Mouse (Mus musculus) hematopoietic stem cell, adult 5-6 weeks (primary cell): ENCODE measurements around the gene Izumo2. TPM values are rescaled to one million over a fixed set of nuclear protein-coding genes. Genes with fewer than 3 reads are reported as not detected.
A peak's percentile ranks its signal among the peaks of the same experiment; 100 is the strongest.
"Not testable (repeated sequence)": the region's sequence is repeated elsewhere in the genome, so short reads cannot be mapped to it uniquely, and the experiment has no call there.

Experiments
- ATAC-seq, 2 experiments: fragments of 125-278 bp in 1 of 2; replicated peaks in 1 of 2; 2 replicates each; pipeline ENCODE4 v1.8.0; 2016 to 2017; ENCODE audit warnings: inconsistent platforms in 2 of 2, mild to moderate bottlenecking in 2 of 2, moderate number of reproducible peaks in 2 of 2, low read depth in 1 of 2, moderate TSS enrichment in 1 of 2; ENCODE audit not compliant: low FRiP score in 2 of 2, poor library complexity in 2 of 2, severe bottlenecking in 2 of 2, insufficient read depth in 1 of 2, low TSS enrichment in 1 of 2
- total RNA-seq: library from RNA; stranded (forward); fragments of 172-1452, 232-1000 nt; gene quantifications from 2 replicates; pipeline ENCODE4 v1.2.3, GENCODE M21; 2017

Gene Izumo2
- total RNA-seq, 1 experiment from 2014 or later, result not detected

- 0 out of 4 replicates have a peak, but pooled peaks of 1 of the 2 experiments have one; percentile 23 for ATAC-seq
Measured at GRCm38 (mm10) chr7:44741361-44741760, 32.8 kb downstream of the Izumo2 start.

- ATAC-seq, result no peak
Measured at GRCm38 (mm10) chr7:44744270-44744669, 35.7 kb downstream of the Izumo2 start.

- peak; percentile 64 to 79 for ATAC-seq
Measured at GRCm38 (mm10) chr7:44745076-44745475, 36.5 kb downstream of the Izumo2 start.

DNA sequence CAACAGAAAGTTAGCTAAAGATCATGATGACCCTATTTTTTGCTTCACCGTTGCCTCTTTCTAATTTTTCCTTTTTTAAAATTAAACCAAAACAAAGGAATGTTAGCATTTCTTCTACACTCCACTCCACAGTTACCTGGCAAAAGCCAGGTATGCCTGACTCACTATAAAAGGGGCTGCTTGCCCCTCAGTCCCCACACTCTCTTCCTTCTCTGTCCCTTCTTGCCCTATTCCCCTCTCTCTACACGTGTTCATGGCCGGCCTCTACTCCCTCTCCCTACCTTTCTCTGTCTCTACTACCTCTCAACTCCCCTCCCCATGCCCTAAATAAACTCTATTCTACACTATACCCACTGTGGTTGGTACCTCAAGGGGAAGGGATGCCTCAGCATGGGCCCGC is 38.6 kb downstream of the Izumo2 start:
- no peak for ATAC-seq

DNA sequence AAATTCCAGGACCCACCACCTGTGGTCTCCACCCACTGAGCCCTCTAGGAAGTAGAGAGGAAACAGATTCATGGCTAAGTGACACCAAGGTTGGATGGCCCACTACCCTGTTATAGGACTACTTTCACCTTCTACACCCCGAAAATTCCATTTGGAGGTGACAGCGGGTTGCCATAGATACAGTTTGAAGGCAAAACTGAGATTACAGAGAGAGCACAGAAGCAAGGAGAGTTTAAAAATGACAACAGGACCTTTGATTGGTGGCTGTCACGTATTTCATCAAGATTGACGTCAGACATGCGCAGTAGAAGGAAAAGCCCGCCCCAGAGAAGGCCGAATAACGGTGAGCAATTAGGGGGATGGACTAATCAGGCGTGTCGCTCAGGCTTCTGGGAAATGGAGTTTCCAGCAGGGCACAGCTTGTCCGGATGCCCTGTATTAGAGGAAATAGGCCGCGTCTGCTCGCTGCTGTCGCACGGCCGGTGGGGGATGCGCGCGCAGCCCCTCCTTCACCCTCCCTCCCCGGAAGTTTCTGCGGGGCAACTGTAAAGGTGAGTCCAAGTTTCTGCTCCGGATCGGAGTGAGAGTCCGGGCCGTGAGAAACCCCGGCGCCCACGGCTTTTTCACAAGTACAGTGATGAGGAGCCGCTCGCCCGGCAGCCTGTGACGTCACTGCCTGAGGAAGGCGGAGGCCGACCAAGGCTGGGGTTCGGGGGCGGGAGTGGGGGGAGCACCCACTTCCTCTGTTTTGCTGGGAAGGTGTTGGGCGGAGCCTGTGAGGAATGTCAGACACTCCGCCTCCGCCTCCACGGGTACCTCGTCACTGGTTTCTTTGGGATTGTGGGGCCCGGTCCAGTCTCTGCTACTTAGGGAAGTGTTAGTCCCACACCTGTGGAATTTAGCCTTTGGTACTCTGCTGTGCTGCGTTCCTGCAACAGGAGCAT is 39.8 kb downstream of the Izumo2 start, which contains the start of gene Vrk3:
Gene Vrk3, plus strand, starts transcription at position 313 of the 944 bp plus-strand sequence.
- peak; percentile 95 to 96 for ATAC-seq

- not testable (repeated sequence) for ATAC-seq
Measured at GRCm38 (mm10) chr7:44750950-44751349, 42.4 kb downstream of the Izumo2 start, which contains the start of gene Zfp473. TSS of gene Zfp473 (minus strand) at chr7:44751050.

DNA sequence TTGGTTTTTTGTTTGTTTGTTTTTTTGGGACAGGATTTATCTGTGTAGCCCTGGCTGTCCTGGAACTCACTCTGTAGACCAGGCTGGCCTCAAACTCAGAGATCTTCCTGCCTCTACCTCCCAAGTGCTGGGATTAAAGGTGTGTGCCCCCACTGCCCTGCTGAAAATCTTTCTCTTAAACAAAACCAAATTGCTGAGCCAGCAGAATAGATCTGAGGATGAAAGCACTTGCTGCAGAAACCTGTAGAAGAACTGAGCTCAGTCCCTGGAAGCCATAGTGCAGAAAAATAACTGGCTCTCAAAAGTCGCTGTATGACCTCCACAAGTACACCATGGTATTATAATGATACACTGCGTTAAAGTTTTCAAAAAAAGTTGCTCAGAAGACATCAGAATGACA is 48.6 kb downstream of the Izumo2 start:
- ATAC-seq, result no peak

- ATAC-seq, result no peak
Measured at GRCm38 (mm10) chr7:44760366-44760765, 51.8 kb downstream of the Izumo2 start.

GRCm38 (mm10) chr7:44768129-44768528 is 59.6 kb downstream of the Izumo2 start:
- no peak for ATAC-seq

Other genes with a start within 250 kb of the Izumo2 start
- not detected in 2 replicates for gene Aspdh, start 243.4 kb upstream of the Izumo2 start, total RNA-seq
- 19.0 and 20.4 TPM in 2 replicates for gene Josd2, start 240.8 kb upstream of the Izumo2 start, total RNA-seq
- 30.3 and 44.3 TPM in 2 replicates for gene Emc10, start 212.2 kb upstream of the Izumo2 start, total RNA-seq
- 17.6 TPM in 1 of 2 replicates, not detected in the other for gene Fam71e1, start 212.2 kb upstream of the Izumo2 start, total RNA-seq
- gene Mybpc2, start 184.1 kb upstream of the Izumo2 start, total RNA-seq, result not detected in 2 replicates
- gene Spib, start 176.7 kb upstream of the Izumo2 start, total RNA-seq, result 0.25 TPM in 1 of 2 replicates, not detected in the other
- gene Pold1, start 159.9 kb upstream of the Izumo2 start, total RNA-seq, result 57.7 and 60.3 TPM in 2 replicates
- gene Nr1h2, start 154.8 kb upstream of the Izumo2 start, total RNA-seq, result 80.0 and 105 TPM in 2 replicates
- gene Napsa, start 136.4 kb upstream of the Izumo2 start, total RNA-seq, result 55.1 and 74.2 TPM in 2 replicates
- gene Kcnc3, start 118.1 kb upstream of the Izumo2 start, total RNA-seq, result 0.50 TPM in 1 of 2 replicates, not detected in the other
- gene Myh14, start 37.9 kb upstream of the Izumo2 start, total RNA-seq, result 0.10 and 0.38 TPM in 2 replicates
- 67.1 and 70.6 TPM in 2 replicates for gene Vrk3, start 39.7 kb downstream of the Izumo2 start, total RNA-seq
- gene Zfp473, start 42.3 kb downstream of the Izumo2 start, total RNA-seq, result 3.5 and 3.9 TPM in 2 replicates
- 96.9 and 114 TPM in 2 replicates for gene Nup62, start 107.3 kb downstream of the Izumo2 start, total RNA-seq
- gene Il4i1, start 107.6 kb downstream of the Izumo2 start, total RNA-seq, result 1.3 TPM in 1 of 2 replicates, not detected in the other
- gene Atf5, start 107.9 kb downstream of the Izumo2 start, total RNA-seq, result 3.1 and 3.3 TPM in 2 replicates
- 32.6 and 38.0 TPM in 2 replicates for gene Akt1s1, start 140.2 kb downstream of the Izumo2 start, total RNA-seq
- 21.6 and 29.3 TPM in 2 replicates for gene Tbc1d17, start 140.3 kb downstream of the Izumo2 start, total RNA-seq
- gene Pnkp, start 148.4 kb downstream of the Izumo2 start, total RNA-seq, result 27.8 and 30.0 TPM in 2 replicates
- 41.8 and 54.1 TPM in 2 replicates for gene Ptov1, start 161.0 kb downstream of the Izumo2 start, total RNA-seq
- gene Med25, start 184.0 kb downstream of the Izumo2 start, total RNA-seq, result 6.7 and 11.8 TPM in 2 replicates
- gene Fuz, start 187.3 kb downstream of the Izumo2 start, total RNA-seq, result 33.3 and 39.8 TPM in 2 replicates
- gene Ap2a1, start 220.8 kb downstream of the Izumo2 start, total RNA-seq, result 12.4 and 25.5 TPM in 2 replicates
- not detected in 2 replicates for gene Tsks, start 234.5 kb downstream of the Izumo2 start, total RNA-seq